Mouse (Mus musculus) adrenal gland (tissue): ENCODE results near the gene Cdc42.

Source experiments
- intact Hi-C: fragments of 180-260 bp; cut with DNase I; formaldehyde crosslinking; loops from one replicate; pipeline ENCODE4 v1.15.1; 2025

Gene Cdc42

DNA sequence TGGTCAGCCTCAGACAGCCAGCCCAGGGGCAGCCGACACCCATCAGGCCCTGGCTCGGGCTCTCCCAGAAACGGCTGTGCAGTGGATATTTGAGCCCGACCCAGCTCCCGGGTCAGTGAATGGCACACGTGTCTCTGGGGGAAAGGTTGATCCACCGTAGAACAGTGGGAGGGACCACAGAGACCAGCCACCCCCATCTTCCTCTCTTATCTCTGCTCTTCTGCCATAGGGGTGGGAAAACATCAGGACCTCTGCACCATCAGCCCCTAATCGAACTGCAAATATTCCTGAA, 70.9 kb downstream of the Cdc42 start:
- intact Hi-C loops, result loop anchor here (5.0 kb wide), 1 partner anchor 124 kb away; no protein-coding TSS in a partner anchor

DNA sequence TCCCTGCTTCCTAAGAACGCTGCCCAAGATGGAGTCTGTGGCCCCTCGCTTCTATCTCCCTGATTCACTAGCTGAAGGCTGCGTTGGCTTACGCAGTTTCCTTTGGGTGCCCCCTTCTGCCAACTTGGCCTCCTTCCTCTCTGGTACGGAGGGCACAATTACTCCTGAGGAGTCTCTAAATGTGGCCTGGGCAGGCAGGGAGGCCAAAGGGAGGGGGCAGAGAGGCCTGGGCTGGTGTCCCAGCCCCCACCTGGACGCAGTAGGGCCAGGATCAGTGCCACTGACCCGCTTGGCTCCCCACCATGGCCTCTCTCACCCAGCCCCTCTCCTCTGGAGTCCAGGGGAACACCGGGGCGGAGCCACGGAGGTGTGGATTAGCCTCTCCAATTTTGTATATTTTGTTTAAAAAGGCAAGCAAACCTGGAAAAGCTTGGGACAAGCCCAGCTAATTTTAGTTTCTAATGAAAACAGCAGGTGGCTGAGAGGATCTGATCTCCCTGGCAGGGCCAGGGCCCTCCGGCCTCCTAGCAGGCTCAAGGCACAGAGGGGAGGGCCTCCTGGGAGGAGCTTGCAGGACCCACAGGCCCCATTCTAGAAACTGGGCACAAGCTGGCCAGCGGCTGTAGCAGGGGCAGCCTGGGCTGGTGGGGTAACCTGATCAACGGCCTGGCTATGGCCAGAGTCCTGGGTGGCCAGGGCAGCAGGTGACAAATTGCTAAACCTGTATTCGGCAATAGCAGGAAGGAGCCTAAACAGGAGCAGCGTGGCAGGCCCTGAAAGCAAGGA, 71.5 kb downstream of the Cdc42 start:
- intact Hi-C loops, result loop anchor here (5.0 kb wide), 1 partner anchor 124 kb away; no protein-coding TSS in a partner anchor

DNA sequence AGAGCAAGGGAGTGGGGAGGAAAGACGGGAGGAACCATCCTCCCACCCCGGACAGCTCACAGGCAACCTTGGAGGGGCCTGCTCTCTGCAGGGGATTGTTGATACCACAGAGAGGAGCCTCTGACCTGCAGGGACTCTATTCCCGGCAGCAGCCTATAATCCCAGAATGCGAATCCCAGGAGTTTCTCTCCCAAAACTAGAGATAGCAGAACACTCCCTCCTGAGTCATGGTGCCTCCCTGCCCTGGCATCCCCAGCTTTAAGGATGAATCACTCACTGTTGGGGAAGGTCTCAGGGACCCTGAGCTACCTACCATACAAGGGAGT, 74.2 kb downstream of the Cdc42 start:
- intact Hi-C loops, result no loop called here

DNA sequence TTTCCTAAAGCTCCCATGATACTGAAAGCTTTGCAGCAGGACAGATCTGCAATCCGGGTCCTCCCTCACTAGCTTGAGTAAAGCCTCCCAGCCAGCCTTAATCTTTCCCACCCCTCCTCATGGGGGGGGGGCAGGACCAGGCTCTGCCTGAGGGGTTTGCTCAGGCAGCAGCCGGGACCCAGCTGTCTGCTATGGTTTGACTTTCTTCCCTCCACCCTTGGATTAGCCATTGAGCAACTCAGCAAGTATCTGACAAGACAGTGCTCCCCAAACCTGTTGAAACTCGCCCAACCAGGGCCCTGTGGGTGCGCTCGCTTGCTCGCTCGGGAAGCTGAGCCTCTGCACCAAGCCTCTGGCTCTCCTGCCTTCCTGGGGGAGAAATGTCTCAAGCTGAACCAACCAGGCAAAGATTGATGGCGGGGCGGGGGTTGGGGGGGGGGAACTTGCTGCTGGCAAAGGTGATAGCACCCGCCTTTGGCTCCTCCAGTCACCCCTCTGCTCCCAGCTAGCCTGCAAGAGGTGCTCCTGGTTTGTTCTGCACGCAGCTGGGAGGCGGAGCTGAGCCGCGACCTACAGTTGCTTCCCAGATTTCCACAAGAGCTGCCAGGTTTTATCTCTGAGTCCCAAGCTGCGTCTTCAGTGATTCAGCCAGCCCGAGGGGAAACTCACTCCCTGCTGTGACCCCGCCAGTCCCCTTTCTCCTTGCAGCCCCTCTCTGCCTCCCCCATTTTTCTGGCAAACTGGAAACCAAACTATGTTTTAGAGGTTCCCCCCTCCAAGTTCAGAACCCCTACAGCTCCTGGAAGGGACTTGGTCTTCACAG, 74.7 kb downstream of the Cdc42 start:
- intact Hi-C loops, result no loop called here

DNA sequence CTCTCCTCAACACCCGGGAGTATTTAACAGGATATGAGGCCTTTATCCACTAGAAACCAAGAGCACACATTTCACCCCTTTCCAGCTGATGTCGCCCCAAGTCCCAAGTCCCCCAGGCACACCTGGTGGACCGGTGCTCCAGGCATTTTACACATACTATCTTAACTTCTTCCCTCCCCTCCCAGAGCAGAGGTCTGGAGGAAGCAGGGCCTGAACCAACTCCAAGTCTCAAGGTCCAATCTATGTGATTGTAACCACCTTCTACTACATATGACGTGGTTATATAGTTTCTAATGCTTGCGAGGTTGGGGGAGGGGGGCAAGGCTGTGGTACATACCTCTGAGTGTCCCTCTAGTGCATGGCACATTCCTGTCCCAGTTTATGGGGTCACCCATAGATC, 75.4 kb downstream of the Cdc42 start:
- intact Hi-C loops, result no loop called here

DNA sequence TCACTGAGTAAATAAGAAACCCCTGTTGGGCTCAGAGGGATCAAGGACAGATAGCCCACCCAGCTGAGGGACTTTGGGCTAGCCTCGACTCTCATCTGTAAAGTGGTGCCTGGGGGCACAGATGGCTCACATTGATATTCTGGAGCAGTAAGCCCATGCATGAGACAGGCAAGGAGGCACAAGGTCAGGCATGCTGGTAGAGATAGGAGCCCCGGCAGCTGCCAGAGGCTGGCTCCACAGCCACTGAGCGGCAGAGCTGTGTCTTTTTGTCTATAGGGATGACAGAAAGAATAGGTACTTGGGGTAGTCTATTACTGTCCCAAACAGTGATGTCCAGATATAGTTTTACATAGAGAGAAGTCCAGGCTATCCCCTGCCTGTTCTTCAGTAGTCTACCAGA, 76.2 kb downstream of the Cdc42 start:
- intact Hi-C loops, result no loop called here

DNA sequence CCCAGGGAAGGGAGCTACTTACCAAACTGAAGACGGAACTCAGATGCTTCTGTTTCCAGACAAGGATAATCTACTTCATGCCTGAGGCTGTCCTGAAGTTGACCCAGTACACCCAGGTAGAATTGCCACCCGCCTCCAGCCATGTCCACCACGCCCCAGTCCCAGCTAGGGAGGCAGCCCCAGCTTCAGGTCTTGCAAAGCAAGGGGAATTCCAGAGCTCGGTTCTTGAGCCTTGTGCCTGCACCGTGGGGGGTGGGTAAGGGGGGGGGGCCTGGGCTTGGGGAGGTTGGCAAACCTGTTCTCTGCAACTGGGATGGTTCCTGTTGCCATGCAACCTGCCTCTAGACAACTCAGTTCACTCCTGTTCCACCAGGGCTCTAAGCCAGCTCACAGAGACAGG, 78.2 kb downstream of the Cdc42 start:
- intact Hi-C loops, result no loop called here

DNA sequence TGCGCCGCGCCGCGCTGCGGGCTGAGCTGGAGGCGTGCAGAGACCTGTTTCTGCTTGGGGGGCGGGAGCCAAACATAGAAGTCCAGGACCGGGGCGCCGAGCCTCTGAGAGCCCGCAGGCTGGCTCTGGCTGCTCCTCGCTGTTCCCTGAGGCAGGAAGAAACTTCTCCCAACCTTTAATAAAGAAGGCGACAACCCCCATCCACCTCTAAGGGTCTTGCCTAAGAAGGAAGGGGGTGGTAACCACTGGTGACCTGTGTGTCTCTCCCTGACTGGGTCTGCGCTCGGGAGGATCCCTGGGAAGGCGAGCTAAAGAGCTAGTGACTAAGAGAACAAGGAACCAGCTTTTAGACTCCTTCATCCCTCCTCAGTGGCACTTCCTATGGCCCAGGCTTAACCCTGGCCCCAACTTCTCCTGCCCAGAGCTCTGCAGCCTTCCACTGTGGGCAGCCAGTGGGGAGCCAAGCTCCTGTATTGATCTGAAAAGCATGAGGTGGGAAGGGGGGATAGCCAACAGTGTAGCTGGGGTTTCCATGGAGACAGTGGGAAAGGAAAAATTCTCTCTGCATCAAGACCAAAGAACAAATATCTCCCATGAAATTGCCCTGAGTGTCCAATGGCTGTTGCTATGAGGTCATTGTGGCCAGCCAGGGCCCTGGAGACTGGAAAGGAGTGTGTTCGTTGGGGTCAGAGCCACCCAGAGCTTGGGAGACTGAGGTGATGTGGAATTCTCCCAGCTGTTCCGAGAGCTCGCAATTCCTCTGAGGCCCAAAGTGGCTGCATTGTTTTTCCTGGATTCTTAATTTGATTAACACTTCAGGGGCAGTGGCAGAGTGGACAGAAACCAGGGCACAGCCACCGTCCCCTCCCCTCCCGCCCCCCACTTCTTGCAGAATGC, 79.1 kb downstream of the Cdc42 start:
- intact Hi-C loops, result no loop called here

DNA sequence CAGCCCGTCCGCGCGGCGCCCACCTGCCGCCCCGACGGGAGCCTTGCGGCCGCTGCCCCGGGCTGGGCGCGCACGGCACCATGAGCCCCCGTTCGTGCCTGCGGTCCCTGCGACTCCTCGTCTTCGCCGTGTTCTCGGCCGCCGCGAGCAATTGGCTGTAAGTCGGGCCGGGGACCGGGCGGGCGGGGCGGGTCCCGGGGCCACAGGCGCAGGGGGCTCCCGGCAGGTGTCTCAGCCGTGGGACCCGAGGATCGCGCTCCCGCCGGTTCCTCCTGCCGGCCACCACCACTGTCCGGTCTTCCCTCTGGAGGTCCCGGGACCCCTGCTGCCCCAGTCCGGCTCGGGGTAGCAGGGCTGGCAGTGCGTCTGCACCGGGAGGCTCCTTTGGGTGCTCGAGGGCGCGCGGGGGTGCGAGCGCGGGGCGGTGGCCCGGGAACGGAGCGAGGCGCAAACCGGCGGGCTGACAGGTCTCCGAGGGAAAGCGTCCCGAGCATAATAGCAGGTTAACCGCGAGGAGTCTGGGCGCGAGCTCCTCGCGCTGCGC, 79.8 kb downstream of the Cdc42 start:
- intact Hi-C loops, result no loop called here

DNA sequence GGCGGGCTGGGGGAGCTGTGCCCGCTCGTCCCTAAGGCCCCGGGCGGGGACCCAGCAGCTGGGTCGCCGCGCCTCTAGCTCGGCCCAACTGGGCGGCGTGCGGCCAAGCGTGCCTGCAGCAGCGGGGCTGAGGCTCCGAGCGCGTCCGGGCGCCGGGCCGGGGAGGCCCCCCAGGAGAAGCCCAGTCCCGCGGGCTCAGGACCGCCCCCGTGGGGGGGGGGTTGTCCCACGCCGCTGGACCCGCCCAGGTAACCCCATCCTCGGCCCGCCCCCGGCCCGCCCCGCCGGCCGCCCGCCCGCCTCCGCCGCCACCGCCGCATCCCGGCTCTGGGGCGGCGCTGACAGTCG, 80.4 kb downstream of the Cdc42 start, which contains the start of gene Wnt4:
Gene Wnt4, plus strand, starts transcription at position 324 of the 348 bp plus-strand sequence.
- intact Hi-C loops, result no loop called here

DNA sequence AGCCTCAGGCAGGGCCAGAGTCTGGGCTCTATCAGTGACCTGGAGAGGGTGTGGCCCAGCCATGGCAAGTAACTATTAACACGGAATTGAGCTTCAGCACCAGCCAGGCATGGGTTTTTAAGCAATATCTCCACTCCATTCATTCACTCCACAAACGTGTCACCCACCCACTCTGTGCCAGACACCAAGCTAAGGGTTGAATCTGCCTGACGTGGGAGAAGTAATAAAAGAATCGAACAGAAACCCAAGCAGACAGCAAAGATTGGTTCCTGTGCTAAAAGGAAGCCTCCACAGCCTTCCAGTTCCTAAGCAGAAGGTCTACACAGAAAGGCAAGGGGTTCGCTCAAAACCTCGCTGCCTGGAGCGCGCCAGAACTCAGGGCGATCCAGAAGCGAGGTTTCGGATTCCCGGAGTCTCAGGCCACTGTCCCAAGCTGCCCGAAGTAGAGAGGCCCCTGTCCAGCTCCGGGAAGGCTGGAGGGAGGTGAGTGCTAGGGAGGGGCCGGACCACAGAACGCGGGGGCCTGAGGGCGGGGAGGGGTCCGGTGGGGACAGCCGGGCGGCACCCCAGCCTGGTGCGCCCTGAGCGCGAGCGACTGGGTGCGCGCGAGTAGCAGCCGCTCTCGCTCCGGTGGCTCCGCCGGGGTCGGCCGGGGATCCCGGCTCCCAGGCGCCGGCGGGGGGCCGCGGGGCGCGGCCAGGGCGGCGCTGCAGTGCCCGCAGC, 80.9 kb downstream of the Cdc42 start:
- intact Hi-C loops, result no loop called here

DNA sequence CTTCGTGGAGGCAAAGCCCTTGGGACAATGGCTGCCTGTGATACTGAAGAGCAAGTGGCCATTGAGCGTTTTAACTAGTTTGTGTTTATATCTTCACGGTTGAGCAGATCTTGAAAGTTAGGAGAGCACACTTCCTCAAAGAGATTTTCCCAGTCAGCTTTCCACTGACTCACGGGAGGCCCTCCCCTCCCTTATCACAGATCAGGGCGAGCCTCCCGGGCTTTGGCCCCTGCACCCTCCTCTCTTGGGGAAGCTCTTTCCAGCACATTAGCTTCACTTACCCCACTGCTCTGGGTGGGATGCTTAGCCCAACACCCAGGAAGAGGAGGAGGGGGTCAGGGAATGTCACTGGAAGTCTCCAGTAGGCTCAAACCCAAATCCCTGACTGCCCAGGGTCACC, 83.2 kb downstream of the Cdc42 start:
- intact Hi-C loops, result no loop called here

DNA sequence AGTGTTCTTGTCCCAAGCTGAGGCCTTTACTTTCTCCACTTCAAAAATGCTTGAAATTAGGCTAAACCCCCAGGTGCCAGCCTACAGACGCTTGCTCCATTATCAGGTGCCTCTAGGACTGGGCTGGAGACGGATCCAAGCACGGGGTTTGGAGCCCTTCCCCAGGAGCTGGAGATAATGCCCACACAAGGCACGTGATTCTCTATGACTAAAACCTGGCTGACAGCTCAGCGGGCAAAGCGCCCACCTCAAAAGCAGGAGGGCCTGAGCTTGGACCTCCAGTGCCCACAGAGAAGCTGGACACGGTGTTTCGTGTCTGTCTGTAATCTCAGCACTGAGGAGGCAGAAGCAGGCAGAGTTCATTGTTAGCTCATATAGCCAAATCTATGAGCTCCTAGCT, 85.7 kb downstream of the Cdc42 start:
- intact Hi-C loops, result no loop called here
